ENCODE assay signal across 8 mouse cellular contexts in genomic region chr2:151996229-151997189, GRCm38 (mm10). TPM values are rescaled to one million over a fixed set of nuclear protein-coding genes. Genes with fewer than 3 reads are reported as not detected.
A peak's percentile ranks its signal among the peaks of the same experiment; 100 is the strongest.
DNase-seq lines count a peak whose midpoint lies in the region; ATAC-seq and TF ChIP-seq lines count a peak whose summit lies in the region.

Gene Slc52a3 (plus strand): TSS chr2:151996511.

- 6% methylated on average over 35 of the region's 35 CpGs for WGBS in forebrain, embryonic 13.5 days

- H3K27me3 ChIP-seq in E14TG2a.4 (ENCODE audit: insufficient read depth, low read length) = peaks cover 49% of the 10 kb centered on the region
- peaks cover 74% of the 10 kb centered on the region for H3K27me3 ChIP-seq in forebrain, embryonic 13.5 days

- no peaks in the 10 kb centered on the region for H3K9me3 ChIP-seq in E14TG2a.4 (ENCODE audit: low read length)
- no peaks in the 10 kb centered on the region for H3K9me3 ChIP-seq in forebrain, embryonic 13.5 days (replicated peaks)

- peaks cover 87% of the 10 kb centered on the region for H3K4me1 ChIP-seq in E14TG2a.4 (replicated peaks; ENCODE audit: low read depth, low read length)
- peaks cover 16% of the 10 kb centered on the region for H3K4me1 ChIP-seq in forebrain, embryonic 13.5 days

- ATAC-seq in cerebellum, adult (ENCODE audit: insufficient number of reproducible peaks, low FRiP score, low TSS enrichment) = peak; percentile 27; the same call in 1 of the 2 replicates
- peak; percentile 46 for ATAC-seq in forebrain, embryonic 13.5 days

- peak; percentile 89 to 95 for DNase-seq in heart, postnatal 10 days
- peak; percentile 84 for DNase-seq in layer of hippocampus, adult 11-12 months (ENCODE audit: low spot score)
- peak; percentile 90 to 95 for DNase-seq in lung, adult 18-20 months
- peak; percentile 49 for DNase-seq in ovary, adult 18-20 months (ENCODE audit: low spot score)
- DNase-seq in thymus, postnatal 0 days (ENCODE audit: low spot score) = peak; percentile 90

- TF ChIP-seq CTCF in E14TG2a.4 (conservative IDR thresholded peaks at IDR 0.05; ENCODE audit: low read length) = peak; percentile 90

- 0 out of 2 replicates have a peak within 1 kb of the TSS, but pooled peaks have one; percentile 17 for H3K4me2 ChIP-seq in forebrain, embryonic 13.5 days

- H3K9ac ChIP-seq in forebrain, embryonic 13.5 days = no peak within 1 kb of the TSS

- intact Hi-C loops in heart, postnatal 10 days (cut with DNase I) = loop anchor here (2.0 to 10.0 kb wide), 2 partner anchors 24 to 252 kb away; partner anchors contain the start of gene Psmf1

- no peak within 1 kb of the TSS for H3K27ac ChIP-seq in forebrain, embryonic 13.5 days

- H3K4me3 ChIP-seq in E14TG2a.4 (replicated peaks; ENCODE audit: low read length) = 0 out of 2 replicates have a peak within 1 kb of the TSS, but pooled peaks have one; percentile 26
- 0 out of 2 replicates have a peak within 1 kb of the TSS, but pooled peaks have one; percentile 0 for H3K4me3 ChIP-seq in forebrain, embryonic 13.5 days

- H3K36me3 ChIP-seq in E14TG2a.4 (ENCODE audit: insufficient read depth, low read length) = no peaks in the 10 kb centered on the region
- H3K36me3 ChIP-seq in forebrain, embryonic 13.5 days (ENCODE audit: poor library complexity, severe bottlenecking) = no peaks in the 10 kb centered on the region

RNA-seq across cellular contexts. Expression of gene Slc52a3, which starts in this region (rescaled TPM):
- polyA plus RNA-seq in forebrain, embryonic 13.5 days (2015; fragmentation: Nextera tagmentation; extraction: Ambion mirVana) = 0.71 and 0.87 TPM in 2 replicates
- 1 to 10 TPM; 2.1 to 2.6 TPM for total RNA-seq in heart, postnatal 10 days (2021)
- 1.5 and 1.6 TPM in 2 replicates for polyA plus RNA-seq in thymus, postnatal 0 days (2015; fragmentation: Nextera tagmentation; extraction: Ambion mirVana)

Comparison
In these comparisons a context has a peak if more than half of its experiments do, and no peak if none do; other contexts are left out.
1. Peak in ATAC-seq, H3K4me3 ChIP-seq and H3K4me2 ChIP-seq in forebrain, embryonic 13.5 days; RNA of the gene not detected or under 1 TPM.